Mouse (Mus musculus): ENCODE data around the gene Adam12. TPM values are rescaled to one million over a fixed set of nuclear protein-coding genes. Genes with fewer than 3 reads are reported as not detected.

The Adam12 gene
- total and polyA plus RNA-seq, 2 experiments from 2014 or later, result 1.0 to 4.6 TPM

- no peaks in the 10 kb centered on the region for H3K27me3 ChIP-seq (ENCODE audit: control insufficient read depth, insufficient read depth, low read length)
- TF ChIP-seq EP300 (IDR thresholded peaks at IDR 0.05; ENCODE audit: low read depth), result no peak
- H3K27ac ChIP-seq (ENCODE audit: low read depth), result no peak overlapping the region
- 59% methylated on average over 4 of the region's 4 CpGs for WGBS
- ATAC-seq (ENCODE audit: insufficient read depth, low read depth) (no peak), DNase-seq (ENCODE audit: low spot score) (no peak)
- no peaks in the 10 kb centered on the region for H3K9me3 ChIP-seq (replicated peaks; ENCODE audit: control insufficient read depth, low read length)
- H3K4me3 ChIP-seq (ENCODE audit: low read depth, low read length), result no peak overlapping the region
- no peaks in the 10 kb centered on the region for H3K4me1 ChIP-seq (ENCODE audit: control insufficient read depth, insufficient read depth)
- H3K4me2 ChIP-seq (ENCODE audit: low read depth, low read length), result no peak overlapping the region
- no peaks in the 10 kb centered on the region for H3K36me3 ChIP-seq (replicated peaks; ENCODE audit: control insufficient read depth, insufficient read depth, low read length)
- H3K9ac ChIP-seq (replicated peaks; ENCODE audit: low read depth, low read length), result no peak overlapping the region
Observed at GRCm38 (mm10) chr7:134062629-134063028, 169.3 kb downstream of the Adam12 start.

DNA sequence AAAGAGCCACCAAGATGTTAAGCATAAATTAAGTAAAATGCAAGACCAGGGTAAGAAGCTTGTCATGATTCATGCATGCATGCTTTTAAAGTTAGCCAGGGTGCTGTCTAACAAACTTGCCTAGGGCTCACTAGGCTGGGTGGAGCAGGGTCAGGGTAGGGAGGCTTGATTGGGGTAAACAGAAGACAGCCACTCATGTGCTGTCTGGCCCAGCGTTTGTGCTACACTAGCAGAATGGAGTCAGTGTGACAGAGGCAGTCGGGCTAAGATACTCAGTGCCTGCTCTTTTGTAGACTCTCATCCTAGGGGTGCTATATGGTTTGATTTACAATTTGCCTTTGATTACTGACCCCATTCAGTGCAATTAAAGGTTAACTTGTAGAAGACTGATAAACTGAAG lies 179.5 kb downstream of the Adam12 start:
- no peaks in the 10 kb centered on the region for H3K9me3 ChIP-seq (replicated peaks; ENCODE audit: control insufficient read depth, low read length)
- no peaks in the 10 kb centered on the region for H3K27me3 ChIP-seq (ENCODE audit: control insufficient read depth, insufficient read depth, low read length)
- no peaks in the 10 kb centered on the region for H3K4me1 ChIP-seq (ENCODE audit: control insufficient read depth, insufficient read depth)
- no peak for TF ChIP-seq CTCF (IDR thresholded peaks at IDR 0.05; ENCODE audit: low read depth)
- no peak for TF ChIP-seq EP300 (IDR thresholded peaks at IDR 0.05; ENCODE audit: low read depth)
- WGBS, result 56% methylated on average over 2 of the region's 2 CpGs
- ATAC-seq (ENCODE audit: insufficient read depth, low read depth), result no peak
- no peak for DNase-seq (ENCODE audit: low spot score)
- H3K36me3 ChIP-seq (replicated peaks; ENCODE audit: control insufficient read depth, insufficient read depth, low read length), result no peaks in the 10 kb centered on the region
- H3K27ac ChIP-seq (ENCODE audit: low read depth), result no peak overlapping the region
- no peak overlapping the region for H3K4me3 ChIP-seq (ENCODE audit: low read depth, low read length)
- H3K9ac ChIP-seq (replicated peaks; ENCODE audit: low read depth, low read length), result no peak overlapping the region
- H3K4me2 ChIP-seq (ENCODE audit: low read depth, low read length), result no peak overlapping the region

DNA sequence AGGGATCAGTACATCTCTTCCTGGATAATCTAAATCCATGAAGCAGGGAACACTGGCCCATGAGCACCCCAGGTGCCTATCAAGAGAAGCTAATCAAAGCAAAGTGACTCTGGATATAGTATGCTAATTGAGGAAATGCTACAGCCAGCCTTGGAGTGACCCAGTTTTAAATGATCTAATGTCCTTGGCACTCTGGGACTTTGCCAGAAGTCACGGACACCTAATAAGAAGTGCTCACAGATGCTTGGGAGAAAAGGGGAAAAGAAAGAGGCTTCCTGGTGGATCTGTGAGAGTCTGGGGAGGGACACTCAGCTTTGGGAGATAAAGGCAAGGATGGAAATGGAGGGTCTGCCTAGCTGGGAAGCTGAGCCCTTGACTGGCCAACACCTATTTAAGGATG lies 181.6 kb downstream of the Adam12 start:
- no peak for ATAC-seq (ENCODE audit: insufficient read depth, low read depth)
- Histone ChIP-seq H3K9ac (replicated peaks; ENCODE audit: low read depth, low read length) (no peak overlapping the region), H3K4me3 (ENCODE audit: low read depth, low read length) (no peak overlapping the region), H3K4me1 (ENCODE audit: control insufficient read depth, insufficient read depth) (no peaks in the 10 kb centered on the region), H3K9me3 (replicated peaks; ENCODE audit: control insufficient read depth, low read length) (no peaks in the 10 kb centered on the region), H3K4me2 (ENCODE audit: low read depth, low read length) (no peak overlapping the region), H3K27ac (ENCODE audit: low read depth) (no peak overlapping the region), H3K27me3 (ENCODE audit: control insufficient read depth, insufficient read depth, low read length) (no peaks in the 10 kb centered on the region), H3K36me3 (replicated peaks; ENCODE audit: control insufficient read depth, insufficient read depth, low read length) (no peaks in the 10 kb centered on the region)
- no peak for DNase-seq (ENCODE audit: low spot score)
- 24% methylated on average over 1 of the region's 1 CpGs for WGBS
- TF ChIP-seq CTCF (IDR thresholded peaks at IDR 0.05; ENCODE audit: low read depth) (no peak), EP300 (IDR thresholded peaks at IDR 0.05; ENCODE audit: low read depth) (no peak)

- H3K27ac ChIP-seq (ENCODE audit: low read depth), result no peak overlapping the region
- no peak overlapping the region for H3K4me3 ChIP-seq (ENCODE audit: low read depth, low read length)
- no peak for TF ChIP-seq EP300 (IDR thresholded peaks at IDR 0.05; ENCODE audit: low read depth)
- TF ChIP-seq CTCF (IDR thresholded peaks at IDR 0.05; ENCODE audit: low read depth), result no peak
- no peaks in the 10 kb centered on the region for H3K27me3 ChIP-seq (ENCODE audit: control insufficient read depth, insufficient read depth, low read length)
- H3K36me3 ChIP-seq (replicated peaks; ENCODE audit: control insufficient read depth, insufficient read depth, low read length), result no peaks in the 10 kb centered on the region
- DNase-seq (ENCODE audit: low spot score) (no peak), ATAC-seq (ENCODE audit: insufficient read depth, low read depth) (no peak)
- WGBS, result 77% methylated on average over 3 of the region's 3 CpGs
- no peaks in the 10 kb centered on the region for H3K4me1 ChIP-seq (ENCODE audit: control insufficient read depth, insufficient read depth)
- no peak overlapping the region for H3K4me2 ChIP-seq (ENCODE audit: low read depth, low read length)
- H3K9me3 ChIP-seq (replicated peaks; ENCODE audit: control insufficient read depth, low read length), result no peaks in the 10 kb centered on the region
- H3K9ac ChIP-seq (replicated peaks; ENCODE audit: low read depth, low read length), result no peak overlapping the region
Observed at GRCm38 (mm10) chr7:134046376-134046775, 185.6 kb downstream of the Adam12 start.

DNA sequence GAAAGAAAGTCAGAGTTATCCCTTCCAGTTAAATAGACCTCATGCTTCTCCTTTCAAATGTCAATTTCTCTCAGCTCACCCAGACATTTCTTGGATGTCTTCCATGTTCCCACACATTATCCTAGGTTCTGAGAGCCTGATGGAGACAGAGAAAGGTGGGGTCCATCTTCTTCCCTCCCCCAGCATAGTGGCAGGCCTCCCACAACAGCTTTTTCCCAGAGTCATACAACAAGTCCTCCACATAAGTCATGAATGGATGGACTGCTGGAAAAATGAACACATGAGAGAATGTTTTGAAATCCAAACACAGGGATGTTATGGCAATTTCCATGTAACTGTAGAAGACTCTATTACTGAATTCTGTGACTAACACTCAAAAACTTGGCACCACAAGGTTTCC lies 188.4 kb downstream of the Adam12 start:
- no peak overlapping the region for H3K4me3 ChIP-seq (ENCODE audit: low read depth, low read length)
- no peaks in the 10 kb centered on the region for H3K36me3 ChIP-seq (replicated peaks; ENCODE audit: control insufficient read depth, insufficient read depth, low read length)
- H3K27ac ChIP-seq (ENCODE audit: low read depth), result no peak overlapping the region
- no peak for TF ChIP-seq CTCF (IDR thresholded peaks at IDR 0.05; ENCODE audit: low read depth)
- TF ChIP-seq EP300 (IDR thresholded peaks at IDR 0.05; ENCODE audit: low read depth), result no peak
- no peaks in the 10 kb centered on the region for H3K27me3 ChIP-seq (ENCODE audit: control insufficient read depth, insufficient read depth, low read length)
- no peaks in the 10 kb centered on the region for H3K4me1 ChIP-seq (ENCODE audit: control insufficient read depth, insufficient read depth)
- no peak overlapping the region for H3K9ac ChIP-seq (replicated peaks; ENCODE audit: low read depth, low read length)
- no peak for ATAC-seq (ENCODE audit: insufficient read depth, low read depth)
- no peaks in the 10 kb centered on the region for H3K9me3 ChIP-seq (replicated peaks; ENCODE audit: control insufficient read depth, low read length)
- no peak overlapping the region for H3K4me2 ChIP-seq (ENCODE audit: low read depth, low read length)
- no peak for DNase-seq (ENCODE audit: low spot score)

DNA sequence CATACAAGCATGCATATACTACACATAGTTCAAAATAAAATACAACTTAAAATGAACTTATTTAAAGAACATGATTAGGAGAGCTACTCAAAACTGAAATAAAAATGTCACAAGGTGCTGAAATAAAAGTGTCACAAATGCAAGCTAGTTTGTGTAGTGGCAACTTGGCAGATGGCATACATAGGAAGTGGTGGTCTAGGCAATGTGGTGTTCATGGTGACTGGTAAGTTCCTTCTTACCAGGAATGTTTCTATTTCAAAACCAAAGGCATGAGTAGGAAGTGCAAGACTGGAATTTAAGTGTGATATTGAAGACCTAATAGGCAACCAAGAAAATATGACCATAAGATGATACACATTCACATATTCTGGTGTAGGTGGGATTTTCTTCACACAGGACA lies 189.3 kb downstream of the Adam12 start:
- H3K27ac ChIP-seq (ENCODE audit: low read depth), result no peak overlapping the region
- TF ChIP-seq EP300 (IDR thresholded peaks at IDR 0.05; ENCODE audit: low read depth), result no peak
- TF ChIP-seq CTCF (IDR thresholded peaks at IDR 0.05; ENCODE audit: low read depth), result no peak
- DNase-seq (ENCODE audit: low spot score), result no peak
- no peaks in the 10 kb centered on the region for H3K36me3 ChIP-seq (replicated peaks; ENCODE audit: control insufficient read depth, insufficient read depth, low read length)
- H3K4me1 ChIP-seq (ENCODE audit: control insufficient read depth, insufficient read depth), result no peaks in the 10 kb centered on the region
- no peak overlapping the region for H3K4me3 ChIP-seq (ENCODE audit: low read depth, low read length)
- no peak overlapping the region for H3K9ac ChIP-seq (replicated peaks; ENCODE audit: low read depth, low read length)
- H3K27me3 ChIP-seq (ENCODE audit: control insufficient read depth, insufficient read depth, low read length), result no peaks in the 10 kb centered on the region
- no peak overlapping the region for H3K4me2 ChIP-seq (ENCODE audit: low read depth, low read length)
- no peak for ATAC-seq (ENCODE audit: insufficient read depth, low read depth)
- no peaks in the 10 kb centered on the region for H3K9me3 ChIP-seq (replicated peaks; ENCODE audit: control insufficient read depth, low read length)
